Mouse (Mus musculus) adrenal gland, postnatal 36 days (tissue): ENCODE results near the gene Ctr9. TPM values are rescaled to one million over a fixed set of nuclear protein-coding genes. Genes with fewer than 3 reads are reported as not detected.

Source experiments
- DNase-seq, 2 experiments: peaks; one replicate each; pipeline ENCODE4 v3.0.0; 2021; ENCODE audit warnings: mixed read lengths in 1 of 2
- total RNA-seq, 2 experiments: library from RNA; stranded (reverse); gene quantifications; 2 replicates each; pipeline ENCODE4 v1.2.3; 2021

The Ctr9 gene
- total RNA-seq, 2 experiments from 2014 or later, result 39.6 to 52.4 TPM

GRCm38 (mm10) chr7:111029046-111029553 is 349 bp downstream of the Ctr9 start:
- DNase-seq, result no peak

- no peak for DNase-seq
Measured at GRCm38 (mm10) chr7:111048920-111049319, 20.2 kb downstream of the Ctr9 start.

DNA sequence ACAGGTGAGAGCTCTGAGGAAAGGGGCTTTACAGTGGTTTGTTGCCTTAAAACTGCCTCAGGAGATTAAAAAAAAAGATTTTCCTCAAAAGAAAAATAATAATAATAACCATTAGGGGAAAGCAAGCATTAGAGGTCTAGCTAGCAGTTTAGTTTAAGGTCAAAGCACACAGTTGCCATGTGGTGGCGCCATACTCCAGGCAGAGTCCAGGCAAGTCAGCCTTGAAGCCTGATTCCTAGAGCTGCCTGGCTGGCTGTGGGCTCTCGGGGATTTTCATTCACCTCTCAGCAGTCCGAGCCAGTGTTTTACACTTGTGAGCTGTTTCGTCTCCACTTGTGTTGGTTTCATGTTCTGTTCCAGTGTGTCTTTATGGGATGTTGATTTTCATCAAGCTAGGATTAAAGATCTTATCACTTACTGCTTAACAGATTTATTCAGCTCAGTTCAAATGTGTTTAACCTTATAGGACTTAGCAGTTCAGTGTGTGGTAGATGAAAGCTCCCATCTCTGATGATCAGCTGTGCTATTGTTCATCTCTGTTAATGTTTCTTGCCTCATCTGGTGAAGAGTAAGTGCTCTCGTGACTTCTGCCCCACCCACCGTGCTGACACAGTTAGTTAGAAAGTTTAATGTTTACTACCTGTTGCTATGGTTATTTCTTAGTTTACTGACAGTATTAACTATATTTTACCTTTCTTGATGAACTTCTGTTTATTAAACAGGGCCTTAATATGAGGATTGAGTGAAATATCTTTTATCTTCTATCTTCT is 21.1 kb downstream of the Ctr9 start:
- DNase-seq, result peak; percentile 82 to 83

DNA sequence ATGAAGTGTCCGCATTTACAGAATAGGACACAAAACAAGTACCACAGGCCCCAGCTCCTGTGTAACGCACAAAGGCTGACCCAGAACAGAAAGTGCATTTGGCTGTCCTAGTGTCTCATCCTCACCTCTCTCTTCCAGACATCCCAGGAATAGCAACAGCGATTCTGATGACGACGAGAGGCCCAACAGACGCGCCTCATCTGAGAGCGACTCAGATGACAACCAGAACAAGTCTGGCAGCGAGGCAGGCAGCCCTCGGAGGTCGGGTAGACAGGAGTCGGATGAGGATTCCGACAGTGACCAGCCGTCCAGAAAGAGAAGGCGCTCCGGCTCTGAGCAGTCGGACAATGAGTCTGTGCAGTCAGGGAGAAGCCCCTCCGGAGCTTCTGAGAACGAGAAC is 26.5 kb downstream of the Ctr9 start:
- DNase-seq, result no peak

DNA sequence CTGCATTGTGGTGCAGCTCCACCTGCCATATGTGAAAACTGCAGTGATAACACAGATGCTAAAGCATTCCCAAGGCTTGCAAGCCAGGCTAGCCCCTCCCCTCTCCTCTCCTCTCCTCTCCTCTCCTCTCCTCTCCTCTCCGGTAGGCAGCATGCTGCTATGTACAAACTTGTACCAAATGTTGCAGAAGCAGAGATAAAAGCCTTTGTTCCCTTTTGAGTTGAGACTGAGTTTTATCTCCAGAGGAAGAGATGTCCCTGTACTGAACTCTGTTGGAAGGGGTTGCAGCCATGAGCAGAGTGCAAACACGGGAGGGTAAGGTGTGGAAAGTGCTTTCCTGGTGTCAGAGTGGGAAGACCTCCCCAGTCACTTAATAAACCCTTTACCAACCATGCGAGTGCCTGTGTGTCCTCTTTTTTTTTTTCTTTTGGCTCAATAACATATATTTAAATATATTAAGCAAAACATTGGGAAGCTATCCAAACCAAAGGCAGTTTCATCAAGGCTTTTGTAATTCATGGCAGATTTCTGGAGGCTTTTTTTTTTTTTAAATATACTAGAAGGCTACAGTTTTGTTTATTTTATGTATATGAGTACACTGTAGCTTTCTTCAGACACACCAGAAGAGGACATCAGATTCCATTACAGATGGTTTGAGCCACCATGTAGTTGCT is 27.4 kb downstream of the Ctr9 start:
- DNase-seq, result no peak

DNA sequence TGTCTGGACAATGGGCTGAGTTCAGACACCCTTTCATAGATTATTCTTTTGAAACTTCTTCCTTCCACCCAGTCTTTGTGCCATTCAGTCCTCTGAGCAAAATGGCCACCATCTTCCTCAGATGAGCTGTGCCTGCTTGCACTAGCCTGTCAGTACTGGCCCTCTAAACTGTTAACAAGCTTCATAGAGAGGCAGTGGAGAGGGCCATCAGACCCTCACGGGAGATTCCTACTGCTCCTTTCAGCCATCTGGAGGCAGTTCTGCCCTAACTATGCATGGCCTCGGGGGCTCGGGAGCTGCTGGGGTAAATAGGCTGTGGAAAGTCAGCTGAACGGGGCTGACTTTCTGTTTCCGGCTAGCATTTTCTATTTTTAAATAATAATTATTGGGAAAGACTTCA is 30.8 kb downstream of the Ctr9 start:
- no peak for DNase-seq

- no peak for DNase-seq
Measured at GRCm38 (mm10) chr7:111062971-111063370, 34.2 kb downstream of the Ctr9 start.

DNA sequence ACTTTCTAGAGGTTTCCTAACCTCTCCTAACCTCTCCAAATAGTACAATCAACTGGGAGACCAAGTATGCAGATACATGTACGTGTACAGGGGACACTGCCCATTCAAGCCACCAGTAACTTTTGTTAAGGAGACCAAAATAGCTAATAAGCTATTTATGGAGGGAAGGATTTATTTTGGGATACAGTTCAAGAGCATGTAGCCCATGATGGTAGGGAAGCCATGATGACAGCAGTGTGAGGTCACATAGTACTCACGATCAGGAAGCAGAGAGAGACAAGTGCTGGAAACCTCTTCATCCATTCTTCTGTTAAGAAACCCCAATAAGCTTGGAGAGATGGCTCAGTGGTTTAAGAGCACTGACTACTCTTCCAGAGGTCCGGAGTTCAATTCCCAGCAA is 39.4 kb downstream of the Ctr9 start:
- no peak for DNase-seq

DNA sequence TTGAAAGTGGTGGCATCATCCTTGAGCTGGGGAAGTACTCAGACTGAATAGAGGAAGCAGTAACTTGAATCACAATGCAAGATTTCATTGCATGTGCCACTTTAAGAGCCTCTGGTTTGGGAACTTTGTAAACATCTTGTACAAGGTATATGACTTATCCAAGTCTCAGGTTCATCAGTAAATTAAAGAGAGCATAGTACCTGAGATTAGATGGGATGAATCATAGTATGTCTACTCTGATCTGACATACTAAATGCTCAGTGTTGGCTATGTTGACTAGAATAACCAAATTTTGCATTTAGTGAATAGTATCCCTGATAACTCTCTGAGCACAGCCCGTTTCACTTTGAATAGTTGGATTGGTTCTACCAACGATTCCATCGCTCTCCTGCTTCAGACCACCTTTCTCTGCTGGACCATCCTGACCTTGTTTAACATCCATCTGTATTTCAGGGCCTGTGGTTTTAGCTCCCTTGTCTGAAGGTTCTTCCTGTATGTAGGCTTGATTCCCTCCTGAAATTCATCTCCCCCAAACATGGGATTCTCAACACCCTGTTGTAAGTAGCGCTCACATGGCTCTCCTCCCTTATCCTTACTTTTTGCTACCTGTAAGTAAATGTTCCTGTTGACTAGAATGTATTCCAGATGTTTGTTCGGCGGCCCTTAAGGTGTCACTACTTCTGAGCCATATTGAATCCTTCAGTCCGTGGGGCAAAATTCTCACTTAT is 40.9 kb downstream of the Ctr9 start:
- no peak for DNase-seq

DNA sequence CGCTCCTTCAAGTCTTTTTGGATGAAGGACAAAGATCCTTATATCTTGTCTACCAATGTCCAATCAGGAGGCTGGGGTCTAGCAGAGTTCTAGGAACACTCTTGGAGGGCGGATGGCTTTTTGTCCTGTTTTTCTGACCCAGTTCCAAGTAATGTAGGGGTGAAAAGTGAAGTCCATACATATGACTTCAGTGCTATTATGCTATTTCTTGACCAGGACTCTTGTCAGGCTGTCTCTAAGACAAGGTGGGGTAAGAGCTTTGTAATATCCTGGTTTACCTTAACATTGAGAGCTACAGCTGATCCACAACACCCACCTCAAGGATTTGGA is 41.4 kb downstream of the Ctr9 start:
- DNase-seq, result no peak

GRCm38 (mm10) chr7:111072410-111072809 is 43.7 kb downstream of the Ctr9 start:
- no peak for DNase-seq

- DNase-seq, result no peak
Measured at GRCm38 (mm10) chr7:111075288-111075687, 46.5 kb downstream of the Ctr9 start.

DNA sequence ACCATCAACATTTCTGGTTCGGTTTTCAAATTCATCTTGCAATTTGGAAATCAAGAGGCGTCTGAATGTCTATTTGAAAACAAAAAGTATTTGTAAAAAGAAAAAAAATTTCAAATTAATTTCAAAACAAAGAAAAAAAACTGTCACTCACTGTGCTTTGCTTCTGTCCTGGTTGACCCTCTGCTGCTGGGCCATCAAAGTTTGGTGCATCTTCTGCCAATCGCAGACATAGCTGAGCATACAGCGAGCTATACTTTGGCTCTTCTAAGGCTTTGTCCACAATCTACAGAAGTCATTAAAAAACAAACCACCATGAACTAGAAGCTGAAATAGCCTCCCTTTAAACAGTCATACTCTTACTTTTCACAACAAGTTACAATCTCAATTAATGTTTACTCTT is 49.5 kb downstream of the Ctr9 start:
- DNase-seq, result no peak

- no peak for DNase-seq
Measured at GRCm38 (mm10) chr7:111080026-111080425, 51.3 kb downstream of the Ctr9 start.

- no peak for DNase-seq
Measured at GRCm38 (mm10) chr7:111080876-111081275, 52.1 kb downstream of the Ctr9 start.

DNA sequence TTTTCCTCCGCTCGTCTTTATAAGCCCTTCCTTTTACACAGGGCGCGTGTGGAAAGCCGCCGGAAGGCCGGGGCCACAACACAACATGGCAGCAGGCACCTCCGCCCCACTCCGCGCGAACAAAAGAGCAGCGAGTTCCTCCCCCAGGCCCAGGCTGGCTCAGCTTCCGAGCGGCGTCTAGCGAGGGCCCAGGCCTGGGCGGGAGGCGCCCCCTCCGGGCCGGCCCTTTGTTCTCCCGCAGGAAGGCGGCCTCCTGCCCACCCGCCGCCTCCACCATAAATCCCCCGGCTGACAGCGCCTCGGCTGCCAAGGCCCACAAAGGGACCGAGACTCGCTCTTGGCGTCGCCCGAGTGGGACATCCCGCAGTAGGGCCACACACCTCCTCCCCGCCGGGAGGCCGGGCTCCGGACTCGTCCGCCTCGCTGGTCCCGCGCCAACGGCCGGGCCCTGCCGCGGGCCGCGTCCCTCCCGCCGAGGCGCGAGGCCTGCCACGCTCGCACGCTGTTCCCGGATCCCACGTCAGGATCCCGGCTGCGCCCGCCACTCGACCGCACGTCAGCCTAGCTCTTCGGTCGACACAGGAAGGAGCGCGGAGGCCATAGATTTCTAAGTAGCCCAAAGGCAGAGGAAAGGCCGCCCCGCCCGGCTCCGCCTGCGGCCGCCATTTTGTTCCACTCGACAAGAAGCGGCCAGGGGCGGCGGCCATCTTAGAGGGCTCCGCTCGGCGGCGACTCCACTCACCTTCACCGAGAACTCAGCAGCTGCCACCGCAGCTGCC is 53.5 kb downstream of the Ctr9 start:
- peak; percentile 85 to 90 for DNase-seq

DNA sequence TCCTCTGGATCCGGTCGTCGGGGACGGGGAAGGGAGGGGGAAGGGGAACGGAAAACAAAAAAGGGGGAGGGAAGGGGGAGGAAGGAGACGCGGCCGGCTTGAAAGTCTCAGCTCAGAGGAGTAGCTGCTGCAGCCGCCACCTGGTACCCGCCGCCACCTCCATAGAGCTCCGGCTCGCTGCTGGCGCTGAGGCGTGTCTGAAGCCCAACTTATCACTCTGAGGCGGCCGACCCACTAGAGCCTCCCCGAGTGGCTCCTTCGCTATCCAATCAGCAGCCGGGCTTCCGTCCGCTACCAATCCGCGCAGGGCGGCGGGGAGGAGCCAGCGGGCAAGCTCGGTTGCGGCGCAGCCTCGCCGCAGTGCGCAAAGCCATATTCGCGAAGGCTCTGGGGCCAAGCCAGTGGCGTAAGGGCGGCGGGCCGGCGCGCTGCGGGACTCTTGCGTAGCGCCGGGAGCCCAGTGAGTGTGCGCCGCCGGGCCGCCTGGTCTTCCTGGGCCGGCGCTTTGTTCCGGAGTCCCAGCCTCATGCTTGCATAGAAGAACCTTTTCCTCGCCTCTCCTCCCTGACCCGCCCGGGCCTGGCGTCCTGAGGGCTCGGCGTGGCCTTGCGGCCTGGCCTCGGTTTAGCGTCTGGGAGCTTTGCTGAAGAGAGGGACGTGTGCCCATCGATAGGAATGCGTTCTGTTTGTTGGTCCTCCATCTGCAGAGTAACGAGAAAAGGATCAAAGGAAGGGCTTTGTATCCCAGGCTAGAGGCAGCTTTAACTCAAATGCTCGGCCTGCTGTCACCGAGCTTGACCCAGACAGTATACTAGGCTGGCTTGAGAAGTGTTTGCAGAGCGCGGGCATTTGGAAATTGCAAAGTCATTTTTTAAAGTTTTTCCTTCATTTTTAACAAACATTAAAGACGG is 54.3 kb downstream of the Ctr9 start, which contains the start of gene Eif4g2:
Eif4g2 (minus strand) TSS at position 209 of the 911 bp plus-strand sequence.
- DNase-seq, result peak; percentile 99

DNA sequence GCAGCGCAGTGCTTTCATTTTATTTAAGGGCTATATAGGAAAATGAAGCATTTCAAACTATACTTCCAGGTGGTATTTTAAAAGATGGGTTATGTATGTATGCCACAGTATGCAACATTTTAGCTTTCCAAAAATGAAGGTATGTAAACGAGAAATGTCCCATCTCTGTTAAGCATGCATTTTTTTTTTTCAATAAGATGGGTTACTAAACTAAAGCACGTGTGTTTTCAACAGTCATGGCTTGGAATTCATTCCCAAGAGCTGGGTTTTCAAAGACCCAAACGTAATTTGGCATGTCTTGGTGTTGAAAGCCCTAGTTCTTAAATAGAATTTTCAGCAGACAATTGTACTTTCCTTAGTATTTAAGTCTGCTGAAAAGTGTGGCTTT is 55.0 kb downstream of the Ctr9 start:
- no peak for DNase-seq

DNA sequence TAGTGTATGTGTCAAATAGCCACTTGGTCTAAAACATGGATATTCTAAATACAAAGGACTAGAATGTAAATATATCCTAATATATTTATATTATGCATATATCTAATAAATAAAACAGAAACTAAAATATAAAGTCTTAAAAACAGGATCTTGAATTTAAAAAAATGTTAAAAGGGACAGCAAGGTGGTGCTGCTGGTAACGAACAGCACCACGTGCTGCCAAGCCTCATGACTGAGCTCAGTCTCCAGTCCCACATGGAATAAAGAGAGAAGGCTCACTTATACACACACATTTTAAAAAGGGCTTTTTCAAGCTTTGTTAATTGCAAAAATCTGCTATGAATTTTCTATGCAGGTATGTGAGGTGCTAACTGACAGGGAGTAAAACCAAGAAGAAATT is 55.7 kb downstream of the Ctr9 start:
- no peak for DNase-seq

GRCm38 (mm10) chr7:111085153-111085552 is 56.4 kb downstream of the Ctr9 start:
- DNase-seq, result no peak

- DNase-seq, result no peak
Measured at GRCm38 (mm10) chr7:111095169-111095568, 66.4 kb downstream of the Ctr9 start.
